Mouse (Mus musculus): ENCODE results near the gene Wasf2.

Wasf2 gene

DNA sequence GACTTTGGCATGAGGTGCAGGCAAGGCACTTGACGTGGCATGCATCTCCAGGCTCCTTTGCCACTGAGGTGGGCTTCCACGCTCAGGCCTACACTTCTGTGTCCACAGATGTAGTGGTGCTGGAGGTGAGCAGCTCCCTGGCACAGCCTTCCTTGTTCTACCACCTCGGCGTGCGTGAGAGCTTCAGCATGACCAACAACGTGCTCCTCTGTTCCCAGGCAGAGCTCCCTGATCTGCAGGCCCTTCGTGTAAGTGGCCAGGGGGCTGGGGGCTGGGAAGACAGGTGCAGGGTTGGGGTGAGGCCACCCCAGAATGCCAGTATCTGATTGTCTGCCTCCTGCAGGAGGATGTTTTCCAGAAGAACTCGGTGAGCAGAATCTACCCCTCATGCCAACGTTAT, 112.4 kb downstream of the Wasf2 start:
- DNase-seq = no peak

DNA sequence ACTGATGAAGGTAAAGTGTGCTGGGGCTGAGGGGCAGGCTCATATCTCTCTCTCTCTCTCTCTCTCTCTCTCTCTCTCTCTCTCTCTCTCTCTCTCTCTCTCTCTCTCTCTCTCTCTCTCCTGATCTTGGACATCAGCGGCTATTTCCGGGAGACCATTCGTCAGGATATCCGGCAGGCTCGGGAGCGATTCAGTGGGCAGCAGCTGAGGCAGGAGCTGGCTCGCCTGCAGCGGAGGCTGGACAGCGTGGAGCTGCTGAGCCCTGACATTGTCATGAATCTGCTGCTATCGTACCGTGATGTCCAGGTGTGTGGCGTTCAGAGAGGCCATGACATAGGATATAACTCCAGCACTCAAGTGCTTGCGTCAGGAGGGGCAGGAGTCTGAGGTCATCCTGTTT, 113.2 kb downstream of the Wasf2 start:
- no peak for DNase-seq

DNA sequence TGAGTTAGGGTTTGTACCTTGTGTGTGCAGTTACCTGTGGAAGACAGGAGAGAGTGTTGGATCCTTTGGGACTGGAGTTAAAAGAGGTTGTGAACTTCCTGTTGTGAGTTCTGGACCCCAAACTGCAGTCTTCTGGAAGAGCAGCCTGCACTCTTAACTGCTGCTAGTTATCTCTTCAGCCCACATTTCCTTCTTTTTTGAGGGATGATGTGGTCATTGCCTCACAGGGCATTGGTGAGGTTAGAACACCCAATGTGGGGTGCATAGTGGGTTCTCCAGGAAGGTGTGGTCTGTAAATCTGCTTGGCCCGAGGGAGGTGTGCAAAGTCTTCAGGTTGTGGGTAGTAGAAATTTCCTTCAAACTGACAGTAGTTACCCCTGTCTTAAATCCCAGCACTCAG, 114.0 kb downstream of the Wasf2 start:
- no peak for DNase-seq

DNA sequence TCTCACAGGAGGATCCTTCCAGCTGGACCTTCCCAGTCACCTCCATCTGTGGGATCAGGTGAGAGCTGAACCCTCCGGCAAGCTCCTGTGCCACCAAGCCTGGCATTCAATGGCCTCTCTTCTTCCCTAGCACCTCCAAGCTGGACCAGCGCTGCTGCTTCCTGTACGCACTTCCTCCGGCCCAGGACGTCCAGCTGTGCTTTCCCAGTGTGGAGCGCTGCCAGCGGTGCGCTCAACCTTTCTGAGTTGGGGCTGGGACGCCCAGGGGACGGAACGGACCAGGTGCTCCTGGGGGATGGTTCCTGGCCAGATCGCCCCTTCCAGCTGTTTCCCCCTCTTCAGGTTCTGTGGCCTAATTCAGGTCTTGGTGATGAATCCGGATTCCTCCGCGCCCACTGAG, 116.8 kb downstream of the Wasf2 start:
- DNase-seq = no peak

DNA sequence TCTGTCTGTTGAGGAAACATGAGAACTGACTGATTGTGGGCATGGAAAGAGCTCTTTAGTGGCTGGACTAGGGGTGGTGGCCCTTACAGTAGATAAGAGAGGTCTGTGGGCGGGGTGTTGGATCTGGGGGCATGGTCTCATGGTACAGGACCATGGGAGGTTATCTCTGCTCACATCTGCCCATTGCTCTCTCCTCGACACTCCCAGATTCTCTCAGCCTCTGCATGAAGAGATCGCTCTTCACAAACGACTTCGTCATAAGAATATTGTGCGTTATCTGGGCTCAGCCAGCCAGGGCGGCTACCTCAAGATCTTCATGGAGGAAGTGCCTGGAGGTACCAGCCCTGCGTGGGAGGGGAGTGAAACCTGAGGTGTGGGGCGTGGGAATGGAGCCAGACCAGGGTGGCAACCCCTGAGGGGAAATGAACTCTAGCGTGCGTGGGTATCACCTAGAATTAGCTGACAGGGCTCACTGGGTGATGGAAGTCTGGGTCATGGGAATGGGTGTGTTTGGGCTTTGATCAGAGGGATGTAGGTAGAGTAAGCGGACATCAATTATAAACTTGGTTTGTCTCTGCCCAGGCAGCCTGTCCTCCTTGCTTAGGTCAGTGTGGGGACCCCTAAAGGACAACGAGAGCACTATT, 117.6 kb downstream of the Wasf2 start:
- DNase-seq = no peak

All from layer of hippocampus, adult 9-11 months (tissue).